Mouse (Mus musculus) ZHBTc4 (cell line): ENCODE data around the gene Olfr855.

Experiments
- DNase-seq: peaks from one replicate; pipeline ENCODE4 v3.0.0-alpha.2; 2011; ENCODE audit warnings: low read depth, low spot score

Olfr855 gene

GRCm38 (mm10) chr9:19582317-19582716 is at the start of gene Olfr855:
TSS of gene Olfr855 (plus strand) at chr9:19582617.
- DNase-seq = no peak

DNA sequence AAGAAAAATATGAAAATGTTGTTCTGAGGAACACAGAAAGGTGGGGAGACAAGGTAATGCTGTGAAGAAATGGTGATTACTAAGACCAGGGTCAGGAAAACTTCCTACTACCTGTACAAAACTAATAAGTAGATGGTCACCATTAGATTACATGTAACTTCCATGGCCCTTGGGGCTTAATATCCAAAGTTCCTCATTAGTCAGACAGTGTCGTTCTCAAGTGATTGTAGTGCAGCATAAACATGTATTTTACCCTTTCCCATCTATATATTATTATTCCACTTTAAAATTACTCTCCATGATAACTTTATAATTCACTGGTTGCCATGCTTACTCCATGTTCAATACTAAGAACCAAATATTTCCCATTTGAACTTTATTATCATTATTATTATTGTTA is 41.4 kb upstream of the Olfr855 start, which contains the start of gene Olfr853:
Olfr853 (minus strand) TSS at position 101 of the 400 bp plus-strand sequence.
- no peak for DNase-seq

- DNase-seq = no peak
These were observed 15.1 kb upstream of the Olfr855 start, which contains the start of gene Olfr854 for GRCm38 (mm10) chr9:19567282-19567681. TSS of gene Olfr854 (minus strand) at chr9:19567382.

- no peak for DNase-seq
These were observed 38.9 kb downstream of the Olfr855 start for GRCm38 (mm10) chr9:19621297-19621696.

- peak; percentile 99 for DNase-seq
These were observed 39.7 kb downstream of the Olfr855 start, which contains the start of gene Zfp317 for GRCm38 (mm10) chr9:19621843-19622822. TSS of gene Zfp317 (plus strand) at chr9:19622102.

DNA sequence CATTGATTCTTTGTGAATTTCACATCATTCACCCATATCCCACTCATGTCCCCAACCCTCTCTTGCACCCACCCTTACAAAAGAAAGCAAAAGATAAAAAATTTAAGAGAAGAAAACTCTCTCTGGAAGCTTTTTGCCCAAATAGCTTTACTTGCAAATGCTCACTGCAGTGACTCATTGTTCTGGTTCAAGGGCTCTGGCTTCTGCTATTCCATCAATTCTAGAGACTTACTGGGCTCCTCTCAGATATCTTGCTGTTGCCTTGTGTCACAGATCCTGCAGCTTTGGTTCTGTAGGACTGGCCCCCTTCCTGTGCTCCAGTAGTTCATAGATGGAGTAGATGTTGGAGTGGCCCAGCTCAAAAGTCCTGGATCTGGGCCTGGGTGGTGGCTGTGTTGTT is 47.2 kb downstream of the Olfr855 start:
- no peak for DNase-seq
